Mouse (Mus musculus): ENCODE data around the gene Tcf23.
"Not testable (repeated sequence)": the region's sequence is repeated elsewhere in the genome, so short reads cannot be mapped to it uniquely, and the experiment has no call there.

The Tcf23 gene

GRCm38 (mm10) chr5:31000122-31000521, 31.7 kb downstream of the Tcf23 start:
- DNase-seq, result no peak

DNA sequence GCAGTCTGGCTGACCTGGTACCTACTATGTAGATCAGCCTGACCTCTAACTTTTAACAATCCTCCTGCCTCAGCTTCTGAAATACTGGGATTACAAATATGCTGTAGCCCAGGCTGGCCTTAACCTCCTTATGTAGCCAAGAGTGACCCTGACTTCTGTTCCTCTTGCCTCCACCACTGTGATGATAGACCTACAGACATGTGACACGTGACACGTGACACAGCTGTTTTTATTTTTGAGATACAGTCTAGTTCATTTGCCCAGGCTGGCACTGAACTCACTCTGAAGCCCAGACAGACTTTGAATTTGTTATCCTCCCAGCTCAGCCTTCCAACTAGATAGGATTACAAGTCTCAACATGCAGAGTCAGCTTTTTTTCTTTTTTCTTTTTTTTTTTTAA, 32.5 kb downstream of the Tcf23 start:
- no peak for DNase-seq

- no peak for DNase-seq
Measured at GRCm38 (mm10) chr5:31001560-31001959, 33.1 kb downstream of the Tcf23 start.

GRCm38 (mm10) chr5:31004184-31004583, 35.7 kb downstream of the Tcf23 start:
- DNase-seq, result peak; percentile 92

DNA sequence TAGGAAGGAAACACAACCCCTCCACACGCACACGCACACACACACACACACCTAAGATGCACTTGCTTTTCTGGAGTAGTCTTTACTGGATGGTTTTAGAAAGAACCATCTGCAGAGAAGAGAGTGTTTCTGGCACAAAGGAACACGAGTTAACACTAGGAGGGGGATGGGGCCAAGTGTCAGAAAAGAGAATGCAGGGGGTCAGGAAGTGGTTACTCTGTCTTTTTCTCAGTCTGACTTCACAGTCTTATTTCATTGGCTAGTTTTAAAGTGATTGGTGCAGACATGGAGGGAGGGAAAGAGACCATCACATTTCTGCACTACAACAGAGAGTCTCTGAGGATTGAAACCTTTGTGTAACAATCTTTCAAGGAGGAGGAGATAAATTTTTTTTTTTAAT, 44.3 kb downstream of the Tcf23 start:
- DNase-seq, result no peak

- no peak for DNase-seq
Measured at GRCm38 (mm10) chr5:31015913-31016312, 47.5 kb downstream of the Tcf23 start.

DNA sequence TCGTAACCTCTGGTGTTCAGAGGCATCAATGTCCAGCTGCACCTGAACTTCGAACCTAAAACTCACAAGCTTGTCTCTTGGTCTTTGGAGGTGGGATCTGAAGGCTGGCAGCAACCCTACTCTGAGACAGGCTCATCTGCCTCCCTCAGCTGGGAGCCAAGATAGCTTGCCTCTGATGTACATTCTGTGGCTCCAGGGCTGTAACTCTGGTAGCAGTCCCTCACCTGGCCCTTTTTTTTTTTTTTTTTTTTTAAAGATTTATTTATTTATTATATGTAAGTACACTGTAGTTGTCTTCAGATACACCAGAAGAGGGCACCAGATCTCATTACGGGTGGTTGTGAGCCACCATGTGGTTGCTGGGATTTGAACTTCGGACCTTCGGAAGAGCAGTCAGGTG, 53.3 kb downstream of the Tcf23 start:
- DNase-seq, result not testable (repeated sequence)

DNA sequence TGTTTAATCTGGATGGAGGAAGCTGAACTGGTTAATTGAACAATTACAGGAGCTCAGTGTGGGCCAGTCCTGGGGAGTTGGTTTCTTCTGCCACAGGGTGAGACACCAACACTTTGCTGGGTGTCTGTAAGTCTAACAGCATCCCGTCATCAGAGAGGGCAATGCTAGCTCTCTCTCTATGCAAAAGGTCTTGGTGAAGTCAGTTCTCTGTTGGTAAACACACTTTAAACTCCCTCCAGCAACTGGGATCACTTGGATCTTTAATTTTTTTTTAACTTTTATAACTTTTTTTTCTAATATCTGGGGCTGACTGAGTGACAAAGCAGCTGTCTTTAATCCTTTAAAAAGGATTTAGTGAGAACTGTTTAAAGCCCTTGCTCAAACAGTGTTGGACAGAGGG, 54.2 kb downstream of the Tcf23 start:
- no peak for DNase-seq

- no peak for DNase-seq
Measured at GRCm38 (mm10) chr5:31023254-31023653, 54.8 kb downstream of the Tcf23 start.

DNA sequence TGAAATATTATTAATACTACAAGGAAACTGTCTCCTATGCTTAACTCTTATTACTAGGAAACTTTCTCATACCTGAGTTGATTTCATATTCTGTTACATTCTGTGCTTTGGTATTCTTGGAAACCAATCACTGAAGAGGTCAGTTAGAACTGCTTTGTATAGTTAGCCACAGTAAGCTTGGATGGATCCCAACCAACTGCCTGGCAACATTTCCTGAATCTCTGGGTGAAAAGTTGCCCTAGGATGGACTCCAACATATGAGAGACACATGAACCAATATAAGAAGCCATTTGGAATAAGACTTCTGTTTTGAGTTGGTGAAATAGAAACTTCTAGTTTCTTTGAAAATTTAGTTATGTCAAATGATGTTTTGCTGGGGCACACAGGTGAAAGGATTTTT, 56.2 kb downstream of the Tcf23 start:
- DNase-seq, result no peak
